Mouse (Mus musculus): ENCODE data around the gene Trip10.

Gene Trip10

GRCm38 (mm10) chr17:57249186-57250181, at the start of gene Trip10:
TSS of gene Trip10 (plus strand) at chr17:57249455.
- DNase-seq (ENCODE audit: low spot score in 2 of 2): peak; percentile 50 to 88

- DNase-seq (ENCODE audit: low spot score in 2 of 2): no peak
Observed at GRCm38 (mm10) chr17:57201841-57202724, 47.2 kb upstream of the Trip10 start.

GRCm38 (mm10) chr17:57207938-57208337, 41.3 kb upstream of the Trip10 start:
- DNase-seq (ENCODE audit: low spot score in 2 of 2): no peak

GRCm38 (mm10) chr17:57209330-57209729, 39.9 kb upstream of the Trip10 start:
- DNase-seq (ENCODE audit: low spot score in 2 of 2): no peak

GRCm38 (mm10) chr17:57211501-57211900, 37.8 kb upstream of the Trip10 start:
- DNase-seq (ENCODE audit: low spot score in 2 of 2): no peak

- DNase-seq (ENCODE audit: low spot score in 2 of 2): no peak
Observed at GRCm38 (mm10) chr17:57214676-57215387, 34.4 kb upstream of the Trip10 start.

GRCm38 (mm10) chr17:57218335-57218900, 30.8 kb upstream of the Trip10 start:
- DNase-seq (ENCODE audit: low spot score in 2 of 2): no peak

GRCm38 (mm10) chr17:57219167-57219883, 29.9 kb upstream of the Trip10 start:
- DNase-seq (ENCODE audit: low spot score in 2 of 2): peak in 1 of 2 experiments; percentile 49

GRCm38 (mm10) chr17:57219884-57220207, 29.4 kb upstream of the Trip10 start:
- no peak for DNase-seq (ENCODE audit: low spot score in 2 of 2)

- DNase-seq (ENCODE audit: low spot score in 2 of 2): no peak
Observed at GRCm38 (mm10) chr17:57221911-57222310, 27.3 kb upstream of the Trip10 start.

- DNase-seq (ENCODE audit: low spot score in 2 of 2): no peak
Observed at GRCm38 (mm10) chr17:57223313-57223712, 25.9 kb upstream of the Trip10 start.

- DNase-seq (ENCODE audit: low spot score in 2 of 2): no peak
Observed at GRCm38 (mm10) chr17:57227468-57227867, 21.8 kb upstream of the Trip10 start.

- no peak for DNase-seq (ENCODE audit: low spot score in 2 of 2)
Observed at GRCm38 (mm10) chr17:57228014-57228413, 21.2 kb upstream of the Trip10 start, which contains the start of gene C3. TSS of gene C3 (minus strand) at chr17:57228136.

- no peak for DNase-seq (ENCODE audit: low spot score in 2 of 2)
Observed at GRCm38 (mm10) chr17:57228873-57229272, 20.4 kb upstream of the Trip10 start.

- DNase-seq (ENCODE audit: low spot score in 2 of 2): no peak
Observed at GRCm38 (mm10) chr17:57229851-57230727, 19.2 kb upstream of the Trip10 start.

GRCm38 (mm10) chr17:57230728-57231125, 18.5 kb upstream of the Trip10 start:
- no peak for DNase-seq (ENCODE audit: low spot score in 2 of 2)

- no peak for DNase-seq (ENCODE audit: low spot score in 2 of 2)
Observed at GRCm38 (mm10) chr17:57231321-57231771, 17.9 kb upstream of the Trip10 start.

- DNase-seq (ENCODE audit: low spot score in 2 of 2): no peak
Observed at GRCm38 (mm10) chr17:57232200-57232599, 17.1 kb upstream of the Trip10 start.

- DNase-seq (ENCODE audit: low spot score in 2 of 2): no peak
Observed at GRCm38 (mm10) chr17:57233038-57233437, 16.2 kb upstream of the Trip10 start.
